Mouse (Mus musculus): ENCODE data around the gene C1qb. TPM values are rescaled to one million over a fixed set of nuclear protein-coding genes. Genes with fewer than 3 reads are reported as not detected.
A peak's percentile ranks its signal among the peaks of the same experiment; 100 is the strongest.

The C1qb gene
- polyA plus RNA-seq, 1 experiment from 2014 or later: 81.2 TPM

DNA sequence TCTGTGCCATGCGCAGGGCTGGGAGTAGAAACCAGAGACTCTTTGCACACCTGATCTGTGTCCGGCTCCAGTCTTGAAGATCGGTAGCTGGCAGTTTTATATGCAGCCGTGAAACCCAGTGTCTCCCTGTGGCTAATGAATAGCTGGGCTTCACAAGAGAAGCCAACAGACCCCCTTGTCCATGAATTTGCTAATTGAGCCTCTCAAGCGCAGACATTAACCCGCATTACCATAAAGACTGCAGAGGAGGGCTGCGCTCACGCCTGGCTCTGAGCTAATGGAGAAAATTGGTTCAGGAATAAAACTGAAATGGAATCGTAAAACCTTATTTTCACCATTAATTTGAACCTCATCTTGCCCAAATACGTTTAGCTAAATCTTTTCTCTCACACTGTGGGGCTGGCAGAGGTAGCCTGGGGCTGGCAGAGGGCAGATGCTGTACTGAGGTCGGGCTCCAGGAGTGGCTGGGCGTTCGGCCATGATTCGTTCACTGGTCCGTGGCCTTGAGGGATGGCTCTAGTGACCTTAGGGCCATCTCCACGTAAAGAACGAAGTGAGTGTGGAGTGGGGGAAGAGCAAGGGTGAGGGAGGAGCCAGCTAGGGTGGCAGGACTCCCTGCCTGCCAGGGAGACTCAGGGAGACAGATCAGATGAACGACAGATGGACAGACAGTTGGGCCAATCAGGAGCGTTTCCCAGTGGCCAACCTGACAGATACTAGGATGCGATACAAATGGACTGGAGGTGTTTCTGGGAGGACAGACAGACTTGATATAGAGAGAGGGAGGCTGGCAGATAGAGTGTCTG, 30.6 kb upstream of the C1qb start:
- DNase-seq (ENCODE audit: low spot score) (no peak), ATAC-seq (replicated peaks; ENCODE audit: low FRiP score) (no peak)
- Histone ChIP-seq H3K27me3 (replicated peaks; ENCODE audit: control insufficient read depth, insufficient read depth, low read length) (peaks cover 24% of the 10 kb centered on the region), H3K9me3 (ENCODE audit: control insufficient read depth, low read length) (no peaks in the 10 kb centered on the region), H3K36me3 (ENCODE audit: control insufficient read depth, insufficient read depth, low read length) (no peaks in the 10 kb centered on the region), H3K4me1 (replicated peaks; ENCODE audit: control insufficient read depth, insufficient read depth, low read length) (no peaks in the 10 kb centered on the region), H3K9ac (ENCODE audit: low read depth, low read length) (no peak overlapping the region), H3K4me2 (no peak overlapping the region), H3K4me3 (ENCODE audit: low read depth, low read length) (no peak overlapping the region), H3K27ac (ENCODE audit: low read depth, low read length) (no peak overlapping the region)
- WGBS: 70% methylated on average over 20 of the region's 20 CpGs

DNA sequence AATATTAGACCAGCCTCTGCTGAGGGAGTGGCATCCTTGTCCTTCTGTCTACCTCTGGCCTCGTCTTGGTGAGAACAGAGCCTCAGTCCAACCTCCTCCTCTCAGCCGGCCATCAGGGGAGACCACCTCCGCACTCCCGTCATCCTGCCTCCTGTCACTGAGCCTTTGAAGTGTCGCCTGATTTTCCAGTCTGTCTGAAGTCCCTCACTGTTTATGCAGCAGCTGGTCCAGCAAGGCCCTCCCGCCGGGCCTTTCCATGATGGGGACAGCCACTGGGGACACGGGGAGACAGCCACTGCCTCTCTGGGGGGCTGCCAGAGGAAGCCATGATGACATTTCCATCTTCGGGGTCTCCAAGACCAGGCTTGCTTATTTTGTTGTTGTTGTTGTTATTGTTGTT, 26.9 kb upstream of the C1qb start:
- 34% methylated on average over 9 of the region's 9 CpGs for WGBS
- no peak for DNase-seq (ENCODE audit: low spot score)
- ATAC-seq (replicated peaks; ENCODE audit: low FRiP score): no peak
- no peak overlapping the region for H3K27ac ChIP-seq (ENCODE audit: low read depth, low read length)
- H3K4me3 ChIP-seq (ENCODE audit: low read depth, low read length): no peak overlapping the region
- no peaks in the 10 kb centered on the region for H3K4me1 ChIP-seq (replicated peaks; ENCODE audit: control insufficient read depth, insufficient read depth, low read length)
- no peak overlapping the region for H3K9ac ChIP-seq (ENCODE audit: low read depth, low read length)
- H3K36me3 ChIP-seq (ENCODE audit: control insufficient read depth, insufficient read depth, low read length): no peaks in the 10 kb centered on the region
- peaks cover 34% of the 10 kb centered on the region for H3K27me3 ChIP-seq (replicated peaks; ENCODE audit: control insufficient read depth, insufficient read depth, low read length)
- no peak overlapping the region for H3K4me2 ChIP-seq
- H3K9me3 ChIP-seq (ENCODE audit: control insufficient read depth, low read length): no peaks in the 10 kb centered on the region

DNA sequence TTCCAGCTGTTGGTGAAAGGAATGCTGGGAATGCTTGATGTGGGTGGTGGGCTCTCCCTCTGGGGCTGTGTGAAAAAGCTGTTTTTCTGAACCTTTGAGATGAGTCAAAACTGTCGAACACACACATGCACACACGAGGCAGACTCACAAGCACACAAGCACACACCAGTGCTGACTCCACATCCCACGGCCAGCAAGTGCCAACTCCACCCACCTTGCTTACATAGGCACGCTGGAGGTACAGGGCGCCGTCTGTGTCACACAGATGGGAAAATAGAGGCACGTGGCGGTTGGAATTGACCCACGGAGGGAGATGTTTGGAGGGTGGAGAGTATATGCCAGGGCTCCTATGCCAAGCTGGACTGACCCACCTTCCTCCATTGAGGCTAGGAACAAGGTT, 25.8 kb upstream of the C1qb start:
- WGBS: 35% methylated on average over 9 of the region's 9 CpGs
- H3K27me3 ChIP-seq (replicated peaks; ENCODE audit: control insufficient read depth, insufficient read depth, low read length): peaks cover 36% of the 10 kb centered on the region

DNA sequence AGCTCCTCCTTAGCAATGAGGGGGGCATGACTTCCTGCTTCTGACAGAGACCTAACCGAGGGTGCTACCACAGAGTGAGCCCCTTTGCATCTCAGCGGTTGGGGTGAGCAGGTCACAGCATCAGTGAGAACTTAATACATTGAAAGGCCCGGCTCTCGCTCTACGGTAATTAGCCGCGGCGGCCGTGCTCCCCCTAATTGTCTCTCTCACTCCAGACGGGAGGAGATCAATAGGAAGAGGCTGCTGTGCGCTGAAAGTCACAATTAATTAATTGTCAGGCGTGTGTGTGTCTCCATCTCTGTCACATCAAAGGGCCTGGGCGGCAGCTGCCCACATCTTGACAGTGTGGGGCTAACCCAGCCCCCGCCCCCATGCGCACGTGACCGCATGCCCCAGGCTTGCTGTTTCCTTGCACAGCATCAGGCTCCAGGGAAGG, 25.2 kb upstream of the C1qb start:
- 14% methylated on average over 17 of the region's 17 CpGs for WGBS
- ATAC-seq (replicated peaks; ENCODE audit: low FRiP score): no peak
- H3K9ac ChIP-seq (ENCODE audit: low read depth, low read length): no peak overlapping the region

More for the DNA sequence above, 25.8 kb upstream of the C1qb start:
- Histone ChIP-seq H3K4me3 (ENCODE audit: low read depth, low read length) (no peak overlapping the region), H3K9ac (ENCODE audit: low read depth, low read length) (no peak overlapping the region), H3K27ac (ENCODE audit: low read depth, low read length) (no peak overlapping the region), H3K9me3 (ENCODE audit: control insufficient read depth, low read length) (no peaks in the 10 kb centered on the region), H3K4me1 (replicated peaks; ENCODE audit: control insufficient read depth, insufficient read depth, low read length) (no peaks in the 10 kb centered on the region), H3K36me3 (ENCODE audit: control insufficient read depth, insufficient read depth, low read length) (no peaks in the 10 kb centered on the region), H3K4me2 (no peak overlapping the region)
- ATAC-seq (replicated peaks; ENCODE audit: low FRiP score) (no peak), DNase-seq (ENCODE audit: low spot score) (no peak)

DNA sequence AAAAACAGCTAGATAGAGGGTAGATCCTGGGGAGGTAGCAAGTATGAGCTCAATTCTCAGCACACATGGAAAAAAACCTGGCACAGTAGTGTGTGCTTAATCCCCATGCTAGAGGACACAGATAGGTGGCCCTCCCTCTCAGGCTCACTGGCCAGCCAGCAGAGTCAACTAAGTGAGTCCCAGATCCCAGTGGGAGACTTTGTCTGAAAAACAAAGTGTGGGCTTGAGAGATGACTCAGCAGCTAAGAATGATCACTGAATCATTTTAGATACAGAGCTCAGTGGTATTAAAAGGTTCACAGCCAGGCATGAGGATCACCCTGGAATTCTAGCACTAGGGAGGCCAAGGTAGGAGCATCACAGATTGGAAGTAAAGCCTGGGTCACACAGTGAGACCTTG, 21.8 kb upstream of the C1qb start:
- DNase-seq (ENCODE audit: low spot score) (no peak), ATAC-seq (replicated peaks; ENCODE audit: low FRiP score) (no peak)
- Histone ChIP-seq H3K9me3 (ENCODE audit: control insufficient read depth, low read length) (no peaks in the 10 kb centered on the region), H3K4me3 (ENCODE audit: low read depth, low read length) (no peak overlapping the region), H3K4me2 (no peak overlapping the region), H3K27me3 (replicated peaks; ENCODE audit: control insufficient read depth, insufficient read depth, low read length) (peaks cover 62% of the 10 kb centered on the region), H3K36me3 (ENCODE audit: control insufficient read depth, insufficient read depth, low read length) (no peaks in the 10 kb centered on the region), H3K27ac (ENCODE audit: low read depth, low read length) (no peak overlapping the region), H3K9ac (ENCODE audit: low read depth, low read length) (no peak overlapping the region), H3K4me1 (replicated peaks; ENCODE audit: control insufficient read depth, insufficient read depth, low read length) (no peaks in the 10 kb centered on the region)

More for the DNA sequence above, 25.2 kb upstream of the C1qb start:
- Histone ChIP-seq H3K27ac (ENCODE audit: low read depth, low read length) (no peak overlapping the region), H3K27me3 (replicated peaks; ENCODE audit: control insufficient read depth, insufficient read depth, low read length) (peaks cover 40% of the 10 kb centered on the region), H3K4me2 (no peak overlapping the region), H3K4me3 (ENCODE audit: low read depth, low read length) (no peak overlapping the region), H3K4me1 (replicated peaks; ENCODE audit: control insufficient read depth, insufficient read depth, low read length) (no peaks in the 10 kb centered on the region), H3K9me3 (ENCODE audit: control insufficient read depth, low read length) (no peaks in the 10 kb centered on the region), H3K36me3 (ENCODE audit: control insufficient read depth, insufficient read depth, low read length) (no peaks in the 10 kb centered on the region)
- no peak for DNase-seq (ENCODE audit: low spot score)

DNA sequence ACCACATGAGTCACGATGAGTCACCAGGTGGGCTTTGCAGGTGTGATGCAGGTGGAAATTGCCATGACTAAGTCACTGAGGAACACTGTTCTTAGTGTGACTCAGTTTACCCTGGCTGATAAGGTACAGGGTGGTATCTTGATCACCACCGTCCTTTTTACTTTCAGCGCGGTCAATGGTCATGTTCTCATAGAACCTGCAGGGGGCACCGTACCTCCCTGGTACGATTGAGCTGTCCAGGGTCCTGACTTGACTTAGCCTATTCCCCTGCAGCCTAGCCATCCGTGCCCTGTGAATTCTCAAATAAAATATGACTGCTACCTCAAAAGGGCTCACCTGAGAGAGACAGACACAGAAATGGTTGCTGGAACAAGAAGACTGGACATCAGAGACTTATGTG, 21.0 kb upstream of the C1qb start:
- Histone ChIP-seq H3K9ac (ENCODE audit: low read depth, low read length) (no peak overlapping the region), H3K4me2 (no peak overlapping the region), H3K4me3 (ENCODE audit: low read depth, low read length) (no peak overlapping the region), H3K27me3 (replicated peaks; ENCODE audit: control insufficient read depth, insufficient read depth, low read length) (peaks cover 61% of the 10 kb centered on the region), H3K4me1 (replicated peaks; ENCODE audit: control insufficient read depth, insufficient read depth, low read length) (no peaks in the 10 kb centered on the region), H3K27ac (ENCODE audit: low read depth, low read length) (no peak overlapping the region), H3K9me3 (ENCODE audit: control insufficient read depth, low read length) (no peaks in the 10 kb centered on the region), H3K36me3 (ENCODE audit: control insufficient read depth, insufficient read depth, low read length) (no peaks in the 10 kb centered on the region)
- no peak for ATAC-seq (replicated peaks; ENCODE audit: low FRiP score)
- WGBS: 13% methylated on average over 7 of the region's 7 CpGs
- DNase-seq (ENCODE audit: low spot score): peak; percentile 54

DNA sequence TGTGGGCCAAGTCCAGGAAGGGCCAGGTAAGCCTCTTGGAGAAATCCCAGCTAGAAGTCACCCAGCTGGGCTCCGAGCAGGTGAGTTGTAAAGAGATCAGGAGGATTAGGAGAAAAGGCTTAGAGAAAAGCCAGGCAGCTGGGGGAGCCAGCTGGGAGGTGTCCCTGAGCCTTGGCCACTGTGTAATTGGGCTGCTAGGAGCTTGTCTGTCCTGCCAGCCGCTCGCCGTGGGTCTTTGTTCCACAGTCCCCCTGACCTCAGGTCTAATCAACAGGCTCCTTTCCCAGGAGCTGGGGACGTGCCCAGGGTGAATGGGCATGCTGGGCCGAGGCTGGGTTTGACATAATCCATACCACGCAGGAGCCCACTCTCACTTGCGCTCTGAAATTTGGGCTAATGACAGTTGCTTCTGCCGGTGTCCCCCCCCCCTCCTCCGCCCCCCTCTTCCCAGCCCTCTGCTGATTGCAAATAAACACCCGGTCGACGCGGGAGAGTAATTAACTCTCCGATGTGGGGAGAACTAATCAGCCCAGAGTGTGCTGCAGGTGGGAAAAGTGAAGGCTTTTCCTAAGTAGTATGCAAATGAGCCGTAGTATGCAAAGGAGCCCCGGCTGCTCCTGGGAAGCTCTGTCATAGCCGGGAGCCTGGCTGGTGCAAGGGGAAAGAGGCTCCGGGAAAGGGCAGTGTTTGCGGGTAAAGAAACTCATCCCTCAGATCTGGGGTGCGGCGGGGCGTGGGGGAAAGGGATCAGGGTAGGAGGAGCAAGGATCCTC, 19.0 kb upstream of the C1qb start:
- Histone ChIP-seq H3K9ac (ENCODE audit: low read depth, low read length) (no peak overlapping the region), H3K36me3 (ENCODE audit: control insufficient read depth, insufficient read depth, low read length) (no peaks in the 10 kb centered on the region), H3K4me2 (no peak overlapping the region), H3K4me3 (ENCODE audit: low read depth, low read length) (no peak overlapping the region), H3K27ac (ENCODE audit: low read depth, low read length) (no peak overlapping the region), H3K27me3 (replicated peaks; ENCODE audit: control insufficient read depth, insufficient read depth, low read length) (peaks cover 44% of the 10 kb centered on the region), H3K9me3 (ENCODE audit: control insufficient read depth, low read length) (no peaks in the 10 kb centered on the region), H3K4me1 (replicated peaks; ENCODE audit: control insufficient read depth, insufficient read depth, low read length) (no peaks in the 10 kb centered on the region)
- DNase-seq (ENCODE audit: low spot score): no peak
- no peak for ATAC-seq (replicated peaks; ENCODE audit: low FRiP score)
- WGBS: 6% methylated on average over 23 of the region's 23 CpGs

DNA sequence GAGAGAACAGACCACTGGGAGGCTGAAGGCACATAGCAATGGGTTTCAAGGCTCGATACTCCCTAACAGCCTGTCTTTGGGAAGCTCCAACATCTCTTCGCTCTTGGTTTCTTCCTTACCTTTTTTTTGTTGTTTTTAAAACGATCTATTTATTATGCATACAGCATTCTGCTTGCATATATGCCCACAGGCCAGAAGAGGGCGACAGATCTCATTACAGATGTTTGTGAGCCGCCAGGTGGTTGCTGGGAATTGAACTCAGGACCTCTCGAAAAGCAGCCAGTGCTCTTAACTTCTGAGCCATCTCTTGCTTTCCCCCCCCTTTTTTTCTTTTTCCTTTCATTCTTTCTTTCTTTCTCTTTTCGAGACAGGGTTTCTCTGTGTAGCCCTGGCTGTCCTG, 13.2 kb upstream of the C1qb start:
- ATAC-seq (replicated peaks; ENCODE audit: low FRiP score) (no peak), DNase-seq (ENCODE audit: low spot score) (no peak)
- WGBS: 54% methylated on average over 7 of the region's 7 CpGs
- Histone ChIP-seq H3K4me3 (ENCODE audit: low read depth, low read length) (no peak overlapping the region), H3K9me3 (ENCODE audit: control insufficient read depth, low read length) (no peaks in the 10 kb centered on the region), H3K4me1 (replicated peaks; ENCODE audit: control insufficient read depth, insufficient read depth, low read length) (no peaks in the 10 kb centered on the region), H3K27me3 (replicated peaks; ENCODE audit: control insufficient read depth, insufficient read depth, low read length) (peaks cover 38% of the 10 kb centered on the region), H3K36me3 (ENCODE audit: control insufficient read depth, insufficient read depth, low read length) (no peaks in the 10 kb centered on the region), H3K4me2 (no peak overlapping the region), H3K27ac (ENCODE audit: low read depth, low read length) (no peak overlapping the region), H3K9ac (ENCODE audit: low read depth, low read length) (no peak overlapping the region)

Measured in liver, embryonic 11.5 days (tissue).